Mouse (Mus musculus) C2C12 (cell line): ENCODE data around the gene Schip1. TPM values are rescaled to one million over a fixed set of nuclear protein-coding genes. Genes with fewer than 3 reads are reported as not detected.
A peak's percentile ranks its signal among the peaks of the same experiment; 100 is the strongest.

Experiments used
- H3K27me3 ChIP-seq: one replicate; pipeline ENCODE4 v1.6.1; 2011; ENCODE audit not compliant: control insufficient read depth, insufficient read depth, insufficient read length
- H3K36me3 ChIP-seq: one replicate; pipeline ENCODE4 v1.6.1; 2011; ENCODE audit not compliant: control insufficient read depth, insufficient read depth
- H3K4me3 ChIP-seq: one replicate; pipeline ENCODE4 v1.5.1; 2011; ENCODE audit warnings: mild to moderate bottlenecking, control low read depth; ENCODE audit not compliant: poor library complexity, insufficient read depth, severe bottlenecking
- H3K79me2 ChIP-seq: one replicate; pipeline ENCODE4 v1.6.1; 2011; ENCODE audit not compliant: control insufficient read depth, insufficient read depth
- H3K79me3 ChIP-seq: one replicate; pipeline ENCODE4 v1.6.1; 2011; ENCODE audit warnings: low read depth, control low read depth
- H3ac ChIP-seq: one replicate; pipeline ENCODE3; 2011; ENCODE audit warnings: low read depth; ENCODE audit not compliant: control insufficient read depth, insufficient read length
- CEBPB ChIP-seq: IDR thresholded peaks from one replicate; pipeline ENCODE4 v1.6.1; 2011; ENCODE audit warnings: low read depth, mild to moderate bottlenecking, control low read depth, moderate library complexity
- CTCF ChIP-seq: IDR thresholded peaks from one replicate; pipeline ENCODE4 v1.5.1; 2011; ENCODE audit not compliant: control insufficient read depth, insufficient read depth, insufficient read length
- FOSL1 ChIP-seq: IDR thresholded peaks from one replicate; pipeline ENCODE4 v1.8.0; 2011; ENCODE audit warnings: mild to moderate bottlenecking, low read length; ENCODE audit not compliant: poor library complexity, insufficient read depth, severe bottlenecking
- MAX ChIP-seq: IDR thresholded peaks from one replicate; pipeline ENCODE4 v1.6.1; 2011; ENCODE audit warnings: mild to moderate bottlenecking, control low read depth
- MYOD1 ChIP-seq: IDR thresholded peaks from one replicate; pipeline ENCODE4 v1.6.1; 2011; ENCODE audit warnings: low read depth; ENCODE audit not compliant: control insufficient read depth, insufficient read length
- MYOG ChIP-seq: IDR thresholded peaks from one replicate; pipeline ENCODE4 v1.6.1; 2011; ENCODE audit not compliant: control insufficient read depth, insufficient read length; ENCODE audit errors: extremely low read depth
- USF1 ChIP-seq: IDR thresholded peaks from one replicate; pipeline ENCODE4 v1.6.1; 2011; ENCODE audit warnings: low read depth, mild to moderate bottlenecking, control low read depth, moderate library complexity
- polyA plus RNA-seq: library from polyadenylated mRNA; unstranded; fragments of >200 nt; fragmentation: generic; extraction: Trizol; gene quantifications from one replicate; pipeline ENCODE4 v1.2.1, GENCODE M21; 2012; ENCODE audit warnings: missing spikeins

Schip1 gene
- polyA plus RNA-seq, 1 experiment = 28.6 TPM

- H3K79me2 ChIP-seq = peaks cover 62% of the 10 kb centered on the region
- TF ChIP-seq CEBPB (no peak), MYOD1 (no peak), MYOG (no peak), MAX (no peak)
- H3K27me3 ChIP-seq = no peaks in the 10 kb centered on the region
- H3K4me3 ChIP-seq = no peak overlapping the region
- no peak overlapping the region for H3ac ChIP-seq
- no peaks in the 10 kb centered on the region for H3K36me3 ChIP-seq
- peaks cover 11% of the 10 kb centered on the region for H3K79me3 ChIP-seq
Measured at GRCm38 (mm10) chr3:68583031-68583693, 518.6 kb downstream of the Schip1 start.

- no peak overlapping the region for H3K4me3 ChIP-seq
- no peak for TF ChIP-seq USF1
- TF ChIP-seq MYOD1 = no peak
- no peak for TF ChIP-seq CEBPB
- TF ChIP-seq MYOG = no peak
- TF ChIP-seq FOSL1 = no peak
- no peak for TF ChIP-seq MAX
- no peak for TF ChIP-seq CTCF
Measured at GRCm38 (mm10) chr3:68583771-68584511, 519.3 kb downstream of the Schip1 start.

GRCm38 (mm10) chr3:68585213-68585612 is 520.6 kb downstream of the Schip1 start:
- H3K79me2 ChIP-seq = peaks cover 67% of the 10 kb centered on the region
- no peak overlapping the region for H3K4me3 ChIP-seq
- no peaks in the 10 kb centered on the region for H3K36me3 ChIP-seq
- no peaks in the 10 kb centered on the region for H3K27me3 ChIP-seq
- H3ac ChIP-seq = no peak overlapping the region
- H3K79me3 ChIP-seq = peaks cover 8% of the 10 kb centered on the region
- TF ChIP-seq MYOD1 (no peak), FOSL1 (no peak), MYOG (no peak), CTCF (no peak)

More at GRCm38 (mm10) chr3:68583771-68584511, 519.3 kb downstream of the Schip1 start:
- H3K79me2 ChIP-seq = peaks cover 65% of the 10 kb centered on the region
- H3ac ChIP-seq = no peak overlapping the region
- H3K36me3 ChIP-seq = no peaks in the 10 kb centered on the region
- no peaks in the 10 kb centered on the region for H3K27me3 ChIP-seq
- peaks cover 11% of the 10 kb centered on the region for H3K79me3 ChIP-seq

GRCm38 (mm10) chr3:68586646-68587064 is 522.1 kb downstream of the Schip1 start:
- no peak overlapping the region for H3ac ChIP-seq
- peaks cover 66% of the 10 kb centered on the region for H3K79me2 ChIP-seq

GRCm38 (mm10) chr3:68587567-68588245 is 523.1 kb downstream of the Schip1 start:
- Histone ChIP-seq H3K79me2 (peaks cover 59% of the 10 kb centered on the region), H3K79me3 (peaks cover under 1% of the 10 kb centered on the region), H3K27me3 (no peaks in the 10 kb centered on the region), H3K4me3 (no peak overlapping the region), H3K36me3 (no peaks in the 10 kb centered on the region), H3ac (no peak overlapping the region)
- TF ChIP-seq MYOG (no peak), CEBPB (no peak), CTCF (no peak), USF1 (no peak), FOSL1 (no peak), MAX (no peak), MYOD1 (no peak)

More at GRCm38 (mm10) chr3:68586646-68587064, 522.1 kb downstream of the Schip1 start:
- TF ChIP-seq MYOD1 = no peak
- peak; percentile 44 for TF ChIP-seq MAX
- TF ChIP-seq USF1 = peak; percentile 79
- no peak for TF ChIP-seq MYOG
- no peak overlapping the region for H3K4me3 ChIP-seq
- no peaks in the 10 kb centered on the region for H3K36me3 ChIP-seq
- H3K79me3 ChIP-seq = peaks cover 3% of the 10 kb centered on the region
- H3K27me3 ChIP-seq = no peaks in the 10 kb centered on the region
